Mouse (Mus musculus) spleen, adult 10 weeks (tissue): ENCODE measurements around the gene Lce1a2. TPM values are rescaled to one million over a fixed set of nuclear protein-coding genes. Genes with fewer than 3 reads are reported as not detected.

ENCODE experiments used
- polyA plus RNA-seq: library from polyadenylated mRNA; stranded (reverse); fragments of 350-450 nt; fragmentation: Illumina TruSeq; extraction: RNeasy Lipid Tissue Mini Kit (QIAGEN cat#74804); gene quantifications from one replicate; pipeline ENCODE4 v1.2.3, GENCODE M21; 2015; ENCODE audit warnings: low replicate concordance; ENCODE audit not compliant: insufficient read depth

Lce1a2 gene
- not detected for polyA plus RNA-seq

DNA sequence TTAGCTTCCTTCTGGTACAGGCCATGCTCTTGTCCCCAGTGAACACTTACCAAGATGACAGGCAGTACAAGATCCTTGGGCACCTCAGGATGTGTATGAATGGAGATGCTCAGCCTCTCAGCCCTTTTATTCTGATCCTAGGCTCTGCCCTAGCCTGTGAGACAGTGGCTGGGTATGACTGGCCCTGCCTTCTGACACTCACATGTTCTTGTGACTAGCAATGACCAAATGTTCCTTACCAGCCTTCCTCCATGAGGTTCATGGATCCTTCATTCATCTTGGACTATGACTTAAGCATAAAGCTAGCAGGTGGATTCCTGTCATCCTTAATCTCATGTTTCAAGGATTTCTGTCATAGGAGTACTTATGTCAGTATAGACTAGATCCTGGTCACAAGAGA is at the start of gene Lce1a2:
Lce1a2 (minus strand) TSS at position 101 of the 400 bp plus-strand sequence.

DNA sequence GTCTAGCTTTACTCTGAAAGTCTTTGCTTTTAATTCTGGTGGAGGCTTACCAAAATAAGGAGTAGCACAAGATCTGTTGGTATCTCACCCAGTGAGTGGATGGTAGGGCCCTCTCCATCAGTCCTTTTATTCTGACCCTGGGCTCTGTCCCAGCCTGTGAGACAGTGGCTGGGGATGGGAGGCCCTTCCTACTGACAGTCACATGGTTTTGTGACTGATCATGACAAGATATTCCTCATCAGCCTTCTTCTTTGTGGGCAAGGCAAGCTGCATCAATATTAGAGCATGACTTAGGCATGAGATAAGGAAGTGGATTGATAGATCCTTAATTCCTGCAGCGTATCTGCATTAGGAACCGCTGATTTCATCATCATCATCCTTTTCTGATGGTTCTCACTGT is 38.9 kb upstream of the Lce1a2 start, which contains the start of gene Lce1e:
Lce1e (minus strand) TSS at position 101 of the 400 bp plus-strand sequence.

DNA sequence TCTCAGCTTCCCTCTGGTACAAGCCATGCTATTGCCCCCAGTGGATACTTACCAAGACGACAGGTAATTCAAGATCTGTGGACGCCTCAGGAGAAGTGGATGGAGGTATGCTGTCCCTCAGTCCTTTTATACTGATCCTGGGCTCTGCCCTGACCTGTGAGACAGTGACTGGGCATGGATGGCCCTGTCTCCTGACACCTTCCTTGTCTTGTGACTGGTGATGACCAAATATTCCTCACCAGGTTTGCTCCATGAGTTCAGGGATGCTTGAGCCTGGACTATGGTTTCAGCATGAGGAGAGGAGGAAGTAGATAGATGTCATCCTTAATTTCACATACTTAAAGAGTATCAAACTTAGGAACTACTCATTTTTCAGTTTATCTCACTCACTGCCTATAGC is 17.0 kb upstream of the Lce1a2 start, which contains the start of gene Lce1d:
Lce1d (minus strand) TSS at position 101 of the 400 bp plus-strand sequence.

DNA sequence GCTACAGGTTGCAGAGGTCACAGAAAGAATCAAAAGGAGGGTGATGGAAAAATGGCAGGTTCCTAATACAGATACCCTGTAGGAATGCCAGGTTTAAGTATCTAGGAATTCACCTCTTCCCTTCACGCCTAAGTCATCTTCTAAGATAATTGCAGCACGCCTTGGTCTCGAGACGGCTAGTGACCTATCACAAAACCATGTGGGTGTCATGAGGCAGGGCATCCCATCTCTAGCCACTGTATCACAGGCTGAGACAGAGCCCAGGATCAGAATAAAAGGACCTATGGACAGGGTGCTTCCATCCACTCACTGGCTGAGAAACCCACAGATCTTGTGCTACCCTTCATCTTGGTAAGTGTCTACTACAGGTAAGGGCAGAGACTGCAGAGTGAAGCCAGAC is 8.8 kb upstream of the Lce1a2 start, which contains the start of gene Lce1c:
Lce1c (plus strand) TSS at position 301 of the 400 bp plus-strand sequence.

DNA sequence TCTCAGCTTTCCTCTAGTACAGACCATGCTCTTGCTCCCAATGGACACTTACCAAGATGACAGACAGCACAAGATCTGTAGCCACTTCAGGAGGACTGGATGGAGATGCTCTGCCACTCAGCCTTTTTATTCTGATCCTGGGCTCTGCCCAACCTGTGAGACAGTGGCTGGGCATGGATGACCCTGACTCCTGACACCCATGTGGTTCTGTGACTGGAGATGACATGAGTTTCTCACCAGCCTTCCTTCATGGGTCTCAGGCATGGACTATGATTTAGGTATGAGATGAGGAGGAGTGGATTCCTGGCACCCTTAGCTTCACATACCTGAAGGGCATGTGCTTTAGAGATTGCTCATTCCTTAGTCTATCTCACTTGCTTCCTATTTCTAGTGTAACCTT is 13.3 kb downstream of the Lce1a2 start, which contains the start of gene Lce1b:
Lce1b (minus strand) TSS at position 101 of the 400 bp plus-strand sequence.

DNA sequence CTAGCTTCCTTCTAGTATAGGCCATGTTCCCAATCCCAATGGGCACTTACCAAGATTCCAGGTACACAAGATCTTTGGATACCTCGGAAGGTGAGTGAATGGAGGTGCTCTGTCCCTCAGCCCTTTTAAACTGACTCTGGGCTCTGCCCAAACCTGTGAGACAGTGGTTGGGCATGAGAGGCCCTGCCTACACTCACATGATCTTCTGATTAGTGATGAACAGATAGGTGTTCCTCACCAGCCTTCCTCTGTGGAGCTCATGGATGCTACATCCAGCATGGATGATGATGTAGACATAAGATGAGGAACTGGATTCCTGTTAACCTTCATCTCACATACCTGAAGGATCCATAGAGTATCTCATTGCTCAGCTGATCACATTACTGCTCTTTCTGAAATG is 21.9 kb downstream of the Lce1a2 start, which contains the start of gene Lce1a1:
Lce1a1 (minus strand) TSS at position 101 of the 400 bp plus-strand sequence.

DNA sequence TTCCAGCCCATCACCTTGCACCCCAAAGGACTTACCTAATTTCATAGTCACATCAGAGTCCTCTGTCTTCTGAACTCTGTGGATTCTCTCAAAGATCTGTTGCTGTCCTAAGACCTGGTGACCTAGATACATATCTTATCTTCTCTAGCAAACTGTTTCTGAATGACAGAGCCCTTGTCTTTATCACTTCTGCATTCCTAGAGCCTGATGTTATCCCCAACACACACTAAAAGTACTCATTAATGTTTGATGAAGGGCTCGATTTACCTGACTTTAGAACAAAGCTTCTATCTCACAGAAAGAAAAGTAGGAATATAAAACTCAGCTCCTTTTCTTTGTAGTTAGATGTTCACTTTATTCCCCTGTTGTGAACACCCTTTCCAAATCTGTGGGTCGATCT is 48.6 kb downstream of the Lce1a2 start, which contains the start of gene Lce6a:
Lce6a (minus strand) TSS at position 101 of the 400 bp plus-strand sequence.

Other genes with a start within 250 kb of the Lce1a2 start
- gene Gm9774, start 240.9 kb downstream of the Lce1a2 start, polyA plus RNA-seq, result 1.4 TPM
- gene Sprr2k, start 237.7 kb downstream of the Lce1a2 start, polyA plus RNA-seq, result not detected
- gene Sprr1b, start 231.5 kb downstream of the Lce1a2 start, polyA plus RNA-seq, result not detected
- gene Sprr3, start 211.6 kb downstream of the Lce1a2 start, polyA plus RNA-seq, result not detected
- not detected for gene Sprr1a, start 184.4 kb downstream of the Lce1a2 start, polyA plus RNA-seq
- gene Sprr4, start 169.8 kb downstream of the Lce1a2 start, polyA plus RNA-seq, result not detected
- gene 2310046K23Rik, start 135.8 kb downstream of the Lce1a2 start, polyA plus RNA-seq, result not detected
- not detected for gene Ivl, start 96.6 kb downstream of the Lce1a2 start, polyA plus RNA-seq
- gene Smcp, start 81.3 kb downstream of the Lce1a2 start, polyA plus RNA-seq, result not detected
- gene 2210017I01Rik, start 62.8 kb downstream of the Lce1a2 start, polyA plus RNA-seq, result not detected
- gene Lce6a, start 48.7 kb downstream of the Lce1a2 start, polyA plus RNA-seq, result not detected
- not detected for gene Lce1a1, start 22.0 kb downstream of the Lce1a2 start, polyA plus RNA-seq
- gene Lce1b, start 13.4 kb downstream of the Lce1a2 start, polyA plus RNA-seq, result not detected
- not detected for gene Lce1c, start 8.9 kb upstream of the Lce1a2 start, polyA plus RNA-seq
- gene Lce1d, start 16.9 kb upstream of the Lce1a2 start, polyA plus RNA-seq, result not detected
- not detected for gene Lce1e, start 38.8 kb upstream of the Lce1a2 start, polyA plus RNA-seq
- gene Lce1f, start 50.0 kb upstream of the Lce1a2 start, polyA plus RNA-seq, result not detected
- gene Gm38119, start 68.8 kb upstream of the Lce1a2 start, polyA plus RNA-seq, result not detected
- not detected for gene Lce1g, start 82.0 kb upstream of the Lce1a2 start, polyA plus RNA-seq
- gene Lce1h, start 94.8 kb upstream of the Lce1a2 start, polyA plus RNA-seq, result not detected
- gene Lce1i, start 108.6 kb upstream of the Lce1a2 start, polyA plus RNA-seq, result not detected
- gene Lce1j, start 120.2 kb upstream of the Lce1a2 start, polyA plus RNA-seq, result not detected
- not detected for gene Lce1k, start 137.6 kb upstream of the Lce1a2 start, polyA plus RNA-seq
- gene Kprp, start 156.9 kb upstream of the Lce1a2 start, polyA plus RNA-seq, result not detected
- gene Lce1l, start 181.0 kb upstream of the Lce1a2 start, polyA plus RNA-seq, result not detected
- gene 2310050C09Rik, start 199.9 kb upstream of the Lce1a2 start, polyA plus RNA-seq, result not detected